In the genomic region with DNA sequence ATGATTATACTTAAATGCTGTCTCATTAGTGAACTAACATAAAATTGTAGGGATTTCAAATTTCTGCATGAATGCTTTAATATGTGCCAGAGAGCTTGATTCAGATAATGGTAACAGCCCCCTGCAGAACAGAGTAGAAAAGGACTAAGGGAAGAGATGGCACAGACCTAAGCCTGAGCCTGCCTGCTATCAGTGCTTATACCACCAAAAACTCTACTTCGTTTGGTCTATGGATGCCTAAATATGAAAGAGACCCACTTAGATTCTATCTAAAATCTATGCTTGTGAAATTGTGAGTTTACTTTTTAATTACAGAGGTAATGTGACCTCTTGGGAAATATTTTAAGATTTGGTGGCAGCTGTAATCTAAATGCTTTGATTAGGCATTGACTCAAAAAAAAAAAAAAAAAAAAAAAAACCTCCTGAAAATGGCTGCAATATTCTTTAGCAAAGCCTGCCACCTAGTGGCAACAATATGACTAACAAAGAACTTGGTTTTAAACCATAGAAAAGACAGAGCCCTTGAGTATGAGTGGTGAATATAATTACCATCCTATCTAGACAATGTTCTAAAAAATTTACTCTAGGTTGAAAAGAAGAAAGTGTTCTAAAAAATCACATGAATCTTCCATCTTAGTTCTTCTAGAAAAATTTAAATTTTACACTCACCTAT, we compare ENCODE assay signal across 8 mouse cellular contexts.
DNase-seq lines count a peak whose midpoint lies in the region; ATAC-seq and TF ChIP-seq lines count a peak whose summit lies in the region.

No protein-coding gene starts in this region.

- H3K9me3 ChIP-seq in midbrain, embryonic 13.5 days: no peaks in the 10 kb centered on the region
- no peaks in the 10 kb centered on the region for H3K9me3 ChIP-seq in midbrain, embryonic 16.5 days (replicated peaks; ENCODE audit: control insufficient read depth, low read length, poor library complexity, severe bottlenecking)

- no peaks in the 10 kb centered on the region for H3K4me1 ChIP-seq in midbrain, embryonic 13.5 days (replicated peaks)
- no peaks in the 10 kb centered on the region for H3K4me1 ChIP-seq in midbrain, embryonic 16.5 days (ENCODE audit: control insufficient read depth, insufficient read depth, low read length)

- no peaks in the 10 kb centered on the region for H3K36me3 ChIP-seq in midbrain, embryonic 13.5 days
- no peaks in the 10 kb centered on the region for H3K36me3 ChIP-seq in midbrain, embryonic 16.5 days (ENCODE audit: control insufficient read depth, insufficient read depth, low read length)

- no peak overlapping the region for H3K27ac ChIP-seq in midbrain, embryonic 13.5 days
- no peak overlapping the region for H3K27ac ChIP-seq in midbrain, embryonic 16.5 days (ENCODE audit: low read length)

- H3K9ac ChIP-seq in midbrain, embryonic 13.5 days (replicated peaks): no peak overlapping the region
- H3K9ac ChIP-seq in midbrain, embryonic 16.5 days (ENCODE audit: low read depth, low read length): no peak overlapping the region

- H3K4me3 ChIP-seq in midbrain, embryonic 13.5 days (replicated peaks): no peak overlapping the region
- no peak overlapping the region for H3K4me3 ChIP-seq in midbrain, embryonic 16.5 days (ENCODE audit: low read depth, low read length)

- 86% methylated on average over 1 of the region's 1 CpGs for WGBS in midbrain, embryonic 13.5 days
- WGBS in midbrain, embryonic 16.5 days: 77% methylated on average over 1 of the region's 1 CpGs

- 0 out of 2 replicates have a peak, but pooled peaks have one; percentile 4 for TF ChIP-seq CTCF in brain, embryonic 14.5 days (IDR thresholded peaks at IDR 0.05; ENCODE audit: borderline replicate concordance, extremely low read depth, insufficient read depth, insufficient read length)

- DNase-seq in frontal cortex, postnatal 10 days (ENCODE audit: low spot score in 2 of 2): no peak
- peak; percentile 81 for DNase-seq in brain, embryonic 14.5 days (ENCODE audit: low read depth)
- DNase-seq in heart, postnatal 10 days: peak; percentile 39 to 72
- peak; percentile 67 for DNase-seq in lung, postnatal 10 days
- no peak for DNase-seq in urinary bladder, postnatal 10 days (ENCODE audit: low spot score)

- intact Hi-C loops in heart, postnatal 10 days (cut with DNase I): loop anchor here (5.0 kb wide), 2 partner anchors 396 to 541 kb away; no protein-coding TSS in a partner anchor

- H3K27me3 ChIP-seq in midbrain, embryonic 13.5 days: no peaks in the 10 kb centered on the region
- no peaks in the 10 kb centered on the region for H3K27me3 ChIP-seq in midbrain, embryonic 16.5 days (ENCODE audit: control insufficient read depth, insufficient read depth, low read depth, low read length)

- H3K4me2 ChIP-seq in midbrain, embryonic 13.5 days (replicated peaks): no peak overlapping the region
- no peak overlapping the region for H3K4me2 ChIP-seq in midbrain, embryonic 16.5 days (ENCODE audit: low read length)

- peak; percentile 88 for ATAC-seq in frontal cortex, adult (ENCODE audit: low TSS enrichment)
- ATAC-seq in midbrain, embryonic 13.5 days: 0 out of 2 replicates have a peak, but pooled peaks have one; percentile 62
- no peak for ATAC-seq in midbrain, embryonic 16.5 days

- no peak for TF ChIP-seq POLR2A in brain, embryonic 14.5 days (IDR thresholded peaks at IDR 0.05; ENCODE audit: borderline replicate concordance, extremely low read depth, insufficient read depth, insufficient read length, poor library complexity, severe bottlenecking)

Comparison
In these comparisons a context has a peak if more than half of its experiments do, and no peak if none do; other contexts are left out.
1. DNase-seq: peak in brain, embryonic 14.5 days (single experiment), heart, postnatal 10 days (2 of 2) and lung, postnatal 10 days (single experiment); none in frontal cortex, postnatal 10 days (0 of 2) and urinary bladder, postnatal 10 days (single experiment).